Mouse (Mus musculus) embryonic facial prominence, embryonic 14.5 days (tissue): Measurements from ENCODE around the gene Plbd1. TPM values are rescaled to one million over a fixed set of nuclear protein-coding genes. Genes with fewer than 3 reads are reported as not detected.

Experiments
- ATAC-seq: fragments of 200-750 bp; cut with Nextera tagmentation; 2 replicates; pipeline ENCODE4 v1.8.0; 2017; ENCODE audit warnings: low read depth, moderate number of reproducible peaks, moderate TSS enrichment
- DNase-seq: peaks from one replicate; pipeline ENCODE4 v3.0.0-alpha.2; 2015; ENCODE audit warnings: low spot score
- H3K27ac ChIP-seq: fragments of 300-500 bp; sonication (generic); replicated peaks from 2 replicates; pipeline ENCODE4 v1.5.1; 2014; ENCODE audit warnings: low read depth, mild to moderate bottlenecking, low read length, moderate library complexity
- H3K27me3 ChIP-seq: fragments of 300-500 bp; sonication (generic); replicated peaks from 2 replicates; pipeline ENCODE4 v1.6.1; 2014; ENCODE audit warnings: low read length; ENCODE audit not compliant: control insufficient read depth, insufficient read depth
- H3K36me3 ChIP-seq: fragments of 300-500 bp; sonication (generic); 2 replicates; pipeline ENCODE4 v1.6.1; 2014; ENCODE audit warnings: low read length, mixed read lengths; ENCODE audit not compliant: control insufficient read depth, insufficient read depth
- H3K4me1 ChIP-seq: fragments of 300-500 bp; sonication (generic); 2 replicates; pipeline ENCODE4 v1.6.1; 2014; ENCODE audit warnings: antibody characterized with exemption, low read length; ENCODE audit not compliant: control insufficient read depth, insufficient read depth
- H3K4me2 ChIP-seq: fragments of 300-500 bp; sonication (generic); 2 replicates; pipeline ENCODE4 v1.6.1; 2014; ENCODE audit warnings: low read depth, mild to moderate bottlenecking, low read length, moderate library complexity, mixed read lengths
- H3K4me3 ChIP-seq: fragments of 300-500 bp; sonication (generic); 2 replicates; pipeline ENCODE4 v1.5.1; 2014; ENCODE audit warnings: low read depth, mild to moderate bottlenecking, low read length
- H3K9ac ChIP-seq: fragments of 300-500 bp; sonication (generic); 2 replicates; pipeline ENCODE4 v1.6.1; 2014; ENCODE audit warnings: low read depth, mild to moderate bottlenecking, low read length, moderate library complexity, mixed read lengths
- H3K9me3 ChIP-seq: fragments of 300-500 bp; sonication (generic); 2 replicates; pipeline ENCODE4 v1.6.1; 2016; ENCODE audit warnings: low read length; ENCODE audit not compliant: control insufficient read depth
- WGBS: fragments of 180-500 bp; shearing (Covaris S2); extraction: QIAGEN DNeasy Blood & Tissue Kit; methylation state at CpG from one replicate; pipeline ENCODE4 v1.1.7; 2014; 5-methylcytosine and 5-hydroxymethylcytosine counted together
- polyA plus RNA-seq: library from polyadenylated mRNA; unstranded; fragments of >200 nt; fragmentation: Nextera tagmentation; extraction: Ambion mirVana; gene quantifications from 2 replicates; pipeline ENCODE4 v1.2.1, GENCODE M21; 2014

Plbd1 gene
- polyA plus RNA-seq, 1 experiment from 2014 or later, result 12.4 TPM

DNA sequence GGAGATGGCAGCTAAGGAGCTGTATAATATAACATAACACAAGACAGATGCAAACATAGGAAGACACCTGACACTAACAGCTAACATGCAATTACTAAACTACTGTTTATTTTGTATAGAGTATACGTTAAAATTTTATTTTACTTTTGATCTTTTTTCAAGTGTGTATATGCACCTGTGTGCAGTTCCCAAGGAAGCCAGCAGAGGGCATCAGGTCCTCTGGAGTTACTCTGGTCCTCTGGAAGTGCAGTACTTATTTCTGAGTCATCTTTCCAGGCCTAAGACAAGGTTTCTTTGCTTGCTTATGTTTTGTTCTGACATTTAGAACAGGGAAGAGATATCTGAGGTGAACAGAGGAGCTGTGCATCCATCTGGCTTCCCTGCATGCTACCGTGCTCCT, 17.6 kb downstream of the Plbd1 start:
- H3K4me2 ChIP-seq, result no peak overlapping the region
- no peak overlapping the region for H3K9ac ChIP-seq
- H3K4me1 ChIP-seq, result peaks cover 8% of the 10 kb centered on the region; the same call in 1 of the 2 replicates
- H3K36me3 ChIP-seq, result no peaks in the 10 kb centered on the region
- no peak overlapping the region for H3K27ac ChIP-seq
- no peak for DNase-seq
- 86% methylated on average over 2 of the region's 2 CpGs for WGBS
- H3K9me3 ChIP-seq, result 0 out of 2 replicates have a peak, but pooled peaks cover 3% of the 10 kb centered on the region
- H3K4me3 ChIP-seq, result no peak overlapping the region
- no peak for ATAC-seq
- H3K27me3 ChIP-seq, result no peaks in the 10 kb centered on the region

GRCm38 (mm10) chr6:136634982-136635381, 26.7 kb downstream of the Plbd1 start:
- H3K4me2 ChIP-seq, result no peak overlapping the region
- H3K9me3 ChIP-seq, result no peaks in the 10 kb centered on the region
- H3K27ac ChIP-seq, result no peak overlapping the region
- no peak overlapping the region for H3K9ac ChIP-seq
- no peak overlapping the region for H3K4me3 ChIP-seq
- ATAC-seq (no peak), DNase-seq (no peak)
- 70% methylated on average over 3 of the region's 3 CpGs for WGBS
- no peaks in the 10 kb centered on the region for H3K36me3 ChIP-seq
- H3K27me3 ChIP-seq, result no peaks in the 10 kb centered on the region
- H3K4me1 ChIP-seq, result no peaks in the 10 kb centered on the region

- no peak for ATAC-seq
- WGBS, result 64% methylated on average over 6 of the region's 6 CpGs
- no peaks in the 10 kb centered on the region for H3K36me3 ChIP-seq
These were observed 28.0 kb downstream of the Plbd1 start for GRCm38 (mm10) chr6:136633719-136634118.

GRCm38 (mm10) chr6:136633154-136633553, 28.6 kb downstream of the Plbd1 start:
- Histone ChIP-seq H3K4me1 (no peaks in the 10 kb centered on the region), H3K27me3 (no peaks in the 10 kb centered on the region), H3K9me3 (no peaks in the 10 kb centered on the region), H3K27ac (no peak overlapping the region), H3K4me2 (no peak overlapping the region), H3K9ac (no peak overlapping the region), H3K36me3 (no peaks in the 10 kb centered on the region), H3K4me3 (no peak overlapping the region)
- no peak for DNase-seq
- WGBS, result 97% methylated on average over 3 of the region's 3 CpGs
- ATAC-seq, result no peak

More at GRCm38 (mm10) chr6:136633719-136634118, 28.0 kb downstream of the Plbd1 start:
- no peak overlapping the region for H3K4me2 ChIP-seq
- no peaks in the 10 kb centered on the region for H3K9me3 ChIP-seq
- no peak overlapping the region for H3K27ac ChIP-seq
- H3K4me3 ChIP-seq, result no peak overlapping the region
- no peak for DNase-seq
- no peak overlapping the region for H3K9ac ChIP-seq
- no peaks in the 10 kb centered on the region for H3K4me1 ChIP-seq
- no peaks in the 10 kb centered on the region for H3K27me3 ChIP-seq

- DNase-seq, result no peak
- H3K36me3 ChIP-seq, result no peaks in the 10 kb centered on the region
- H3K27ac ChIP-seq, result no peak overlapping the region
- H3K4me1 ChIP-seq, result no peaks in the 10 kb centered on the region
- H3K4me3 ChIP-seq, result no peak overlapping the region
- no peak for ATAC-seq
- no peaks in the 10 kb centered on the region for H3K27me3 ChIP-seq
- no peaks in the 10 kb centered on the region for H3K9me3 ChIP-seq
- no peak overlapping the region for H3K4me2 ChIP-seq
- WGBS, result 81% methylated on average over 13 of the region's 13 CpGs
- no peak overlapping the region for H3K9ac ChIP-seq
These were observed 29.7 kb downstream of the Plbd1 start for GRCm38 (mm10) chr6:136631945-136632534.

DNA sequence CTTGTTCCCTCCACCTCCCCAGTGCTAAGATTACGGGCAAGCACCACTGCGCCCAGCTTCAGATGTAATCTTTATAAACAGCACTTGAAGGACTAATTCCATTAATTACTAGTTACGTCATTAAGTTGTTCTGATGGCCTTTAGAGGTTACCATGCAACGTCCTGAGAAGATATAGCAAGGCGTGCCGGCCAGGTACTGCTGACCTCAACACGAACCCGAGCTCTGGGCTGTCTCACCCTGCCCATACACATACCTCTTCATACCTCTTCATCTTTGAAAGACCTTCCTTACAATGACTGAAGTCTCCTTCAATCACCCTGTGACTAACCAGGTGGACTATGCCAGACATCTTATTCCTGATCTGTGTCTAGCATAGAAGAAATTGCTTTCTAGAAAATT, 30.2 kb downstream of the Plbd1 start:
- WGBS, result 89% methylated on average over 8 of the region's 8 CpGs
- ATAC-seq (no peak), DNase-seq (no peak)
- Histone ChIP-seq H3K4me2 (no peak overlapping the region), H3K27me3 (no peaks in the 10 kb centered on the region), H3K36me3 (no peaks in the 10 kb centered on the region), H3K9me3 (no peaks in the 10 kb centered on the region), H3K9ac (no peak overlapping the region), H3K27ac (no peak overlapping the region), H3K4me1 (no peaks in the 10 kb centered on the region), H3K4me3 (no peak overlapping the region)

GRCm38 (mm10) chr6:136629639-136630038, 32.1 kb downstream of the Plbd1 start:
- H3K36me3 ChIP-seq, result no peaks in the 10 kb centered on the region
- H3K4me1 ChIP-seq, result no peaks in the 10 kb centered on the region
- no peak for ATAC-seq
- H3K27me3 ChIP-seq, result no peaks in the 10 kb centered on the region
- DNase-seq, result no peak
- no peak overlapping the region for H3K9ac ChIP-seq
- no peaks in the 10 kb centered on the region for H3K9me3 ChIP-seq
- H3K4me2 ChIP-seq, result no peak overlapping the region
- no peak overlapping the region for H3K27ac ChIP-seq
- H3K4me3 ChIP-seq, result no peak overlapping the region
- WGBS, result 90% methylated on average over 5 of the region's 5 CpGs

DNA sequence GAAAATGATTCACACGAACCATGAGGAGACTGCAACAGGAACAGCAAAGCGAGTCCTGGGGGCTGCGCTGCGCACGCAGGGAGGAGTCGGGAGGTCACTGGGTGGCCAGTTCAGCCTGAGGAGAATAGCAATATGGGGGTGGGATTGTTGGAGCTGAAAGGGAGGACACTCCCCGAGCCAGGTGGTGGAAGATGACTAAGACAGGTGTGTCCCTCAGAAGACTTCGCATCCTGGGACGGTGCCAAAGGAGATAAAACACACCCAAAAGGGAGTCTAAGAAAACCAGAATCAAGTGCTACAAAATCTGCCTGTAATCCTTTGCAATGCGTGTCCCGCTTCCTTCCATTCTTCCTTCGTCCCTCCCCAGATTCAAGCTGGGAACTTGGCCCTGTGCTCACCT, 36.3 kb downstream of the Plbd1 start:
- H3K36me3 ChIP-seq, result no peaks in the 10 kb centered on the region
- WGBS, result 84% methylated on average over 12 of the region's 12 CpGs
- no peak for ATAC-seq

GRCm38 (mm10) chr6:136620361-136621139, 41.2 kb downstream of the Plbd1 start:
- Histone ChIP-seq H3K4me3 (no peak overlapping the region), H3K9me3 (no peaks in the 10 kb centered on the region), H3K27ac (no peak overlapping the region), H3K36me3 (no peaks in the 10 kb centered on the region), H3K4me2 (peak overlapping the region; percentile 41), H3K4me1 (no peaks in the 10 kb centered on the region), H3K9ac (no peak overlapping the region), H3K27me3 (no peaks in the 10 kb centered on the region)
- WGBS, result 45% methylated on average over 17 of the region's 17 CpGs
- DNase-seq (peak; percentile 92), ATAC-seq (peak; percentile 82)

More for the DNA sequence above, 36.3 kb downstream of the Plbd1 start:
- Histone ChIP-seq H3K9me3 (no peaks in the 10 kb centered on the region), H3K9ac (no peak overlapping the region), H3K4me2 (no peak overlapping the region), H3K4me1 (no peaks in the 10 kb centered on the region), H3K27me3 (no peaks in the 10 kb centered on the region), H3K4me3 (no peak overlapping the region), H3K27ac (no peak overlapping the region)
- DNase-seq, result peak; percentile 40
